Mouse (Mus musculus) megakaryocyte, embryonic 14.5 days (primary cell): ENCODE data around the gene Ifi206. TPM values are rescaled to one million over a fixed set of nuclear protein-coding genes. Genes with fewer than 3 reads are reported as not detected.

Source experiments
- H3K27me3 ChIP-seq: replicated peaks from 2 replicates; pipeline ENCODE3; 2012; ENCODE audit warnings: inconsistent platforms
- H3K36me3 ChIP-seq: replicated peaks from 2 replicates; pipeline ENCODE3; 2012; ENCODE audit warnings: low read length, inconsistent platforms, mixed read lengths
- H3K4me1 ChIP-seq: 2 replicates; pipeline ENCODE4 v1.6.1; 2012; ENCODE audit warnings: inconsistent platforms
- H3K4me3 ChIP-seq: replicated peaks from 2 replicates; pipeline ENCODE3; 2012; ENCODE audit warnings: moderate library complexity, mild to moderate bottlenecking, inconsistent platforms
- H3K9me3 ChIP-seq: 2 replicates; pipeline ENCODE4 v1.6.1; 2012; ENCODE audit warnings: inconsistent platforms
- FLI1 ChIP-seq: IDR thresholded peaks from 2 replicates; pipeline ENCODE4 v1.6.1; 2012; ENCODE audit warnings: low read length, inconsistent platforms, mixed read lengths
- GATA1 ChIP-seq: IDR thresholded peaks from 3 replicates; pipeline ENCODE4 v1.6.1; 2012; ENCODE audit warnings: mixed read lengths, low read length, inconsistent platforms, borderline replicate concordance
- polyA plus RNA-seq: library from polyadenylated mRNA; stranded (reverse); fragments of >175 nt; gene quantifications from 2 replicates; pipeline ENCODE4 v1.2.3, GENCODE M21; 2012; ENCODE audit warnings: low replicate concordance; ENCODE audit not compliant: insufficient read depth

Ifi206 gene
- polyA plus RNA-seq, 1 experiment: not detected

DNA sequence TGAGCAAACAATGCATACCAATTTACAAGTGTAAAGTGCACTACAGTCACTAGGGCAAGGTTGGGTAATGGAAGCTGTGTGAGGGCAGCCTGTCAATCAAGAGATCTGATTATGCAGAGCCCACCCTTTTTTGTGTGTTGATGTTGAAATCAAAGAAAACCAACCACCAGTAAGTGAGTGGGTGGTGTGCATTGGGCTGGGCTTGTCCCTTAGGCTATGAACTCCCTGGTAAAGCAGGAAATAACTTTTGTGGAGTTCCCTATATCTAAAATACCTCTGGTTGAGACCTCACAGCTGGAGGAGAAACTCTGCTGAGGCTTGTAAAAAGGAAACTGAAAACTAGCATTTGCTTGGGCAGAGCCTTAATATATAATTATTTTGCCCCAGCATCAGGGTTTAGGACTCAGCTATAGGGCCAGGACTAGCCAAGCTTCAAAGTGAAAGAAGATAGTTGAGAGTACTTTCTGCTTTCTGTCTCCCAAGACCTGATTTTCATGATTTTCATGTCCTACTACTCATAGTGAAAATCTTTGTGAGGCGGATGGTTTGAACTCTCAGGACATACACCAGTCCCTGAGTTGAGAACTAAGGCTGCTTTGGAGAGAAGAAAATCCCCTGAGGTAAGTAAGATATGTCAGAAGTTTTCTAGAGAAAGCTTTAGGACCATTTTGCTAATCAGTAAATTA, 71.8 kb downstream of the Ifi206 start:
- no peaks in the 10 kb centered on the region for H3K27me3 ChIP-seq
- H3K9me3 ChIP-seq: no peaks in the 10 kb centered on the region
- H3K4me3 ChIP-seq: peak overlapping the region; percentile 35
- no peaks in the 10 kb centered on the region for H3K36me3 ChIP-seq
- TF ChIP-seq FLI1 (no peak), GATA1 (no peak)
- peaks cover 7% of the 10 kb centered on the region; the same call in 1 of the 2 replicates for H3K4me1 ChIP-seq

DNA sequence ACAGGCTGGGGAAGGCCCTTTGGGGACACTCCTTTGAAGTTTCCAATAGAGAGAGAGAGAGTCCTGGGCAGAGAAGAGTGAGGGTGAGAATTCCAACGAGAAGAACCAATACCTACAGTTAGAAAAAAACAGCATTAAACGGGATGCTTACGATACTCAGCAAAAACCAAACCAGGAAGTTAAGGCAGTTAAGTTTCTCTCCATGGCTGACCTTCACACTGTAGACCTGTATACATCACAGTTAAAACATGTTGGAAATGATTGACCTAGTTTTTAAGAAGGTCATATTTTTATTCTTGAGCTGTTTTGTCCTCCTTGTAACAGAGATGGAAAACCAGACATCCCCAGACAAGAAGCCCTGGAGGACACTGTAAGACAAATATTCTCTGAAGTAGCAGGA, 72.3 kb downstream of the Ifi206 start:
- Histone ChIP-seq H3K9me3 (no peaks in the 10 kb centered on the region), H3K36me3 (no peaks in the 10 kb centered on the region), H3K4me1 (peaks cover 7% of the 10 kb centered on the region; the same call in 1 of the 2 replicates), H3K27me3 (no peaks in the 10 kb centered on the region), H3K4me3 (no peak overlapping the region)
- TF ChIP-seq GATA1 (no peak), FLI1 (no peak)

Other genes with a start within 250 kb of the Ifi206 start
- gene Olfr418, start 225.0 kb downstream of the Ifi206 start, polyA plus RNA-seq: not detected in 2 replicates
- gene Mptx2, start 213.3 kb downstream of the Ifi206 start, polyA plus RNA-seq: not detected in 2 replicates
- 1.4 and 1.6 TPM in 2 replicates for gene Ackr1, start 157.3 kb downstream of the Ifi206 start, polyA plus RNA-seq
- 0.08 TPM in 1 of 2 replicates, not detected in the other for gene Aim2, start 140.2 kb downstream of the Ifi206 start, polyA plus RNA-seq
- gene Cadm3, start 123.3 kb downstream of the Ifi206 start, polyA plus RNA-seq: not detected in 2 replicates
- 0.34 TPM in 1 of 2 replicates, not detected in the other for gene Ifi214, start 44.9 kb upstream of the Ifi206 start, polyA plus RNA-seq
- gene Ifi213, start 108.2 kb upstream of the Ifi206 start, polyA plus RNA-seq: not detected in 2 replicates
- 0.30 TPM in 1 of 2 replicates, not detected in the other for gene Ifi209, start 139.9 kb upstream of the Ifi206 start, polyA plus RNA-seq
- gene Ifi208, start 182.6 kb upstream of the Ifi206 start, polyA plus RNA-seq: not detected in 2 replicates